Mouse (Mus musculus) embryonic facial prominence, embryonic 11.5 days (tissue): ENCODE results near the gene Macrod2. TPM values are rescaled to one million over a fixed set of nuclear protein-coding genes. Genes with fewer than 3 reads are reported as not detected.
"Not testable (repeated sequence)": the region's sequence is repeated elsewhere in the genome, so short reads cannot be mapped to it uniquely, and the experiment has no call there.

Experiments used
- ATAC-seq: fragments of 200-750 bp; cut with Nextera tagmentation; replicated peaks from 2 replicates; pipeline ENCODE4 v1.8.0; 2017; ENCODE audit warnings: low read depth; ENCODE audit not compliant: insufficient number of reproducible peaks, low FRiP score, low TSS enrichment
- DNase-seq: peaks from one replicate; pipeline ENCODE4 v3.0.0-alpha.2; 2015; ENCODE audit warnings: low spot score
- H3K27ac ChIP-seq: fragments of 300-500 bp; sonication (generic); replicated peaks from 2 replicates; pipeline ENCODE4 v1.5.1; 2014; ENCODE audit warnings: mild to moderate bottlenecking, low read depth, low read length, control low read depth
- H3K27me3 ChIP-seq: fragments of 300-500 bp; sonication (generic); 2 replicates; pipeline ENCODE4 v1.6.1; 2014; ENCODE audit warnings: mild to moderate bottlenecking, low read length, moderate library complexity, mixed read lengths; ENCODE audit not compliant: control insufficient read depth, insufficient read depth
- H3K36me3 ChIP-seq: fragments of 300-500 bp; sonication (generic); replicated peaks from 2 replicates; pipeline ENCODE4 v1.6.1; 2014; ENCODE audit warnings: low read depth, mild to moderate bottlenecking, low read length, moderate library complexity, mixed read lengths; ENCODE audit not compliant: control insufficient read depth, insufficient read depth
- H3K4me1 ChIP-seq: fragments of 300-500 bp; sonication (generic); 2 replicates; pipeline ENCODE4 v1.6.1; 2014; ENCODE audit warnings: low read length, mixed read lengths; ENCODE audit not compliant: control insufficient read depth, insufficient read depth
- H3K4me2 ChIP-seq: fragments of 300-500 bp; sonication (generic); 2 replicates; pipeline ENCODE4 v1.6.1; 2014; ENCODE audit warnings: low read depth, mild to moderate bottlenecking, control low read depth, low read length, moderate library complexity
- H3K4me3 ChIP-seq: fragments of 300-500 bp; sonication (generic); 2 replicates; pipeline ENCODE4 v1.5.1; 2014; ENCODE audit warnings: low read depth, low read length, control low read depth
- H3K9ac ChIP-seq: fragments of 300-500 bp; sonication (generic); replicated peaks from 2 replicates; pipeline ENCODE4 v1.6.1; 2014; ENCODE audit warnings: mild to moderate bottlenecking, control low read depth, low read length
- H3K9me3 ChIP-seq: fragments of 300-500 bp; sonication (generic); replicated peaks from 2 replicates; pipeline ENCODE4 v1.6.1; 2016; ENCODE audit warnings: mild to moderate bottlenecking, low read length, inconsistent platforms, mixed read lengths; ENCODE audit not compliant: control insufficient read depth
- WGBS: fragments of 180-500 bp; shearing (Covaris S2); extraction: QIAGEN DNeasy Blood & Tissue Kit; methylation state at CpG from one replicate; pipeline ENCODE4 v1.1.7; 2014; 5-methylcytosine and 5-hydroxymethylcytosine counted together
- polyA plus RNA-seq: library from polyadenylated mRNA; unstranded; fragments of >200 nt; fragmentation: Nextera tagmentation; extraction: Ambion mirVana; gene quantifications from 2 replicates; pipeline ENCODE4 v1.2.1, GENCODE M21; 2014

The Macrod2 gene
- polyA plus RNA-seq, 1 experiment from 2014 or later: 33.8 TPM

GRCm38 (mm10) chr2:140704146-140704545, 309.0 kb downstream of the Macrod2 start:
- no peaks in the 10 kb centered on the region for H3K27me3 ChIP-seq
- no peaks in the 10 kb centered on the region for H3K9me3 ChIP-seq
- H3K4me3 ChIP-seq: no peak overlapping the region
- WGBS: 6% methylated on average over 3 of the region's 3 CpGs
- no peak overlapping the region for H3K4me2 ChIP-seq
- H3K27ac ChIP-seq: no peak overlapping the region
- H3K4me1 ChIP-seq: 0 out of 2 replicates have a peak, but pooled peaks cover 4% of the 10 kb centered on the region
- H3K9ac ChIP-seq: no peak overlapping the region
- ATAC-seq (no peak), DNase-seq (peak; percentile 24)
- no peaks in the 10 kb centered on the region for H3K36me3 ChIP-seq

GRCm38 (mm10) chr2:140705278-140705677, 310.2 kb downstream of the Macrod2 start:
- peak; percentile 62 for DNase-seq
- H3K9ac ChIP-seq: no peak overlapping the region
- H3K27ac ChIP-seq: no peak overlapping the region
- H3K27me3 ChIP-seq: no peaks in the 10 kb centered on the region
- H3K36me3 ChIP-seq: no peaks in the 10 kb centered on the region
- ATAC-seq: peak; percentile 56; the same call in 1 of the 2 replicates
- 0 out of 2 replicates have a peak, but pooled peaks cover 4% of the 10 kb centered on the region for H3K4me1 ChIP-seq
- H3K4me2 ChIP-seq: no peak overlapping the region
- H3K4me3 ChIP-seq: no peak overlapping the region
- 4% methylated on average over 2 of the region's 2 CpGs for WGBS
- no peaks in the 10 kb centered on the region for H3K9me3 ChIP-seq

GRCm38 (mm10) chr2:140707550-140707949, 312.4 kb downstream of the Macrod2 start:
- no peak overlapping the region for H3K9ac ChIP-seq
- H3K4me3 ChIP-seq: no peak overlapping the region
- no peak for ATAC-seq
- H3K27ac ChIP-seq: no peak overlapping the region
- H3K9me3 ChIP-seq: no peaks in the 10 kb centered on the region
- no peaks in the 10 kb centered on the region for H3K27me3 ChIP-seq
- no peak overlapping the region for H3K4me2 ChIP-seq
- H3K4me1 ChIP-seq: 0 out of 2 replicates have a peak, but pooled peaks cover 4% of the 10 kb centered on the region
- WGBS: 78% methylated on average over 5 of the region's 5 CpGs
- DNase-seq: no peak
- no peaks in the 10 kb centered on the region for H3K36me3 ChIP-seq

GRCm38 (mm10) chr2:140715822-140716221, 320.7 kb downstream of the Macrod2 start:
- H3K27ac ChIP-seq: no peak overlapping the region
- no peak overlapping the region for H3K4me2 ChIP-seq
- 78% methylated on average over 4 of the region's 4 CpGs for WGBS
- no peaks in the 10 kb centered on the region for H3K4me1 ChIP-seq
- DNase-seq (no peak), ATAC-seq (no peak)
- H3K4me3 ChIP-seq: no peak overlapping the region
- no peaks in the 10 kb centered on the region for H3K9me3 ChIP-seq
- H3K36me3 ChIP-seq: no peaks in the 10 kb centered on the region
- H3K9ac ChIP-seq: no peak overlapping the region
- no peaks in the 10 kb centered on the region for H3K27me3 ChIP-seq

- no peaks in the 10 kb centered on the region for H3K4me1 ChIP-seq
- ATAC-seq: no peak
- WGBS: 82% methylated on average over 9 of the region's 9 CpGs
Measured at GRCm38 (mm10) chr2:140717407-140717806, 322.3 kb downstream of the Macrod2 start.

GRCm38 (mm10) chr2:140732616-140733183, 337.6 kb downstream of the Macrod2 start:
- no peak overlapping the region for H3K4me3 ChIP-seq
- no peak overlapping the region for H3K9ac ChIP-seq
- H3K27ac ChIP-seq: no peak overlapping the region
- H3K27me3 ChIP-seq: no peaks in the 10 kb centered on the region
- no peaks in the 10 kb centered on the region for H3K9me3 ChIP-seq
- H3K4me2 ChIP-seq: no peak overlapping the region
- ATAC-seq: no peak
- peak; percentile 54 for DNase-seq
- no peaks in the 10 kb centered on the region for H3K4me1 ChIP-seq
- WGBS: 38% methylated on average over 6 of the region's 6 CpGs
- no peaks in the 10 kb centered on the region for H3K36me3 ChIP-seq

More at GRCm38 (mm10) chr2:140717407-140717806, 322.3 kb downstream of the Macrod2 start:
- Histone ChIP-seq H3K4me2 (no peak overlapping the region), H3K36me3 (no peaks in the 10 kb centered on the region), H3K9ac (no peak overlapping the region), H3K27ac (no peak overlapping the region), H3K9me3 (no peaks in the 10 kb centered on the region), H3K4me3 (no peak overlapping the region), H3K27me3 (no peaks in the 10 kb centered on the region)
- no peak for DNase-seq

GRCm38 (mm10) chr2:140740511-140740910, 345.4 kb downstream of the Macrod2 start:
- ATAC-seq (no peak), DNase-seq (no peak)
- no peaks in the 10 kb centered on the region for H3K27me3 ChIP-seq
- no peak overlapping the region for H3K9ac ChIP-seq
- no peaks in the 10 kb centered on the region for H3K36me3 ChIP-seq
- H3K4me1 ChIP-seq: no peaks in the 10 kb centered on the region
- 89% methylated on average over 5 of the region's 5 CpGs for WGBS
- no peak overlapping the region for H3K4me3 ChIP-seq
- H3K9me3 ChIP-seq: no peaks in the 10 kb centered on the region
- H3K4me2 ChIP-seq: no peak overlapping the region
- no peak overlapping the region for H3K27ac ChIP-seq

- not testable (repeated sequence) for H3K9ac ChIP-seq, H3K36me3 ChIP-seq, H3K4me3 ChIP-seq, DNase-seq, H3K4me2 ChIP-seq, ATAC-seq, H3K27me3 ChIP-seq, H3K9me3 ChIP-seq, H3K4me1 ChIP-seq, H3K27ac ChIP-seq
- 79% methylated on average over 2 of the region's 2 CpGs for WGBS
Measured at GRCm38 (mm10) chr2:140742954-140743353, 347.8 kb downstream of the Macrod2 start.
